Mouse (Mus musculus): Measurements from ENCODE around the gene Gjc1. TPM values are rescaled to one million over a fixed set of nuclear protein-coding genes. Genes with fewer than 3 reads are reported as not detected.

Gjc1 gene
- polyA plus RNA-seq, 1 experiment from 2014 or later: 78.5 TPM

DNA sequence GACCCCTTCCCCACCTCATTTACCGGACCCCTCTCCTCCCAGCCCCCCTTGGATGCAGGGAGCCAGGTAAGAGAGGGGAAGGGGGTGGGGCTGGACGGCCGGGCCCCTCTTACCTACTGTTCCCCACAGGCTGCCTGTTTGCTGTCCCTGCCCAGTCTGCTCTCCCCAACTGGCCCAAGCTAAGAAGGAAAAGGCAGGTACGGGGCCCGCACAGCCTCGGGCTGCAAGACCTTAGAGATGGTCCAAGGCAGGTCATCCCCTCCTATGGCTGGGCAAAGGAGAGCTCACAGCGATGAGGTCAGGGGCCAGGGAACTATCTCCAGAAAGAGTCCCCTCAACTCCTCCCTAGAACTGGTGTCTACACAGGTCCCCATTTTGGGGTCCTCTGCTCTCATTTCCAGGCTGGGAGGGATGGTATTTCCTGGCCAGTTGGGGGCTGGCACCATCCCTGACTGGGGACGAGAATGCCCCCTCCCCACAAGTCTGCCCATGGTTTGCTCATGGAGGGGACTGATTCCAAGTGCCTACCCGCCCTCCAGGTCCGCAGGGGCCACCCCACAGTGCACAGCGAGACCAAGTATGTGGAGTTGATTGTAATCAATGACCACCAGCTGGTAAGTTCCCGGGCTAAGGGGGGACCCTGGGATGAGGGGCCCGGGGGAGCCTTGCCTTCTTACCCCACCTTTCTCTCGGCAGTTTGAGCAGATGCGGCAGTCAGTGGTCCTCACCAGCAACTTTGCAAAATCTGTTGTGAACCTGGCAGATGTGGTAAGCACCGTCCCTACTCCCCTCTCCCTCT, 47.4 kb downstream of the Gjc1 start:
- Histone ChIP-seq H3K36me3 (ENCODE audit: control insufficient read depth, insufficient read depth, low read length) (no peaks in the 10 kb centered on the region), H3K4me1 (replicated peaks; ENCODE audit: control insufficient read depth, insufficient read depth, low read length) (peaks cover 27% of the 10 kb centered on the region), H3K9me3 (ENCODE audit: control insufficient read depth, low read length) (no peaks in the 10 kb centered on the region), H3K9ac (ENCODE audit: low read depth, low read length) (peak overlapping the region; percentile 34), H3K4me2 (replicated peaks; ENCODE audit: low read depth, low read length) (no peak overlapping the region; the same call in 1 of the 2 replicates), H3K27me3 (ENCODE audit: control insufficient read depth, insufficient read depth, low read length) (no peaks in the 10 kb centered on the region), H3K4me3 (ENCODE audit: low read depth, low read length) (no peak overlapping the region), H3K27ac (ENCODE audit: low read depth, low read length) (0 out of 2 replicates have a peak overlapping the region, but pooled peaks have one; percentile 20)
- 22% methylated on average over 14 of the region's 16 CpGs for WGBS
- DNase-seq (ENCODE audit: low spot score) (no peak), ATAC-seq (ENCODE audit: low FRiP score) (no peak)

DNA sequence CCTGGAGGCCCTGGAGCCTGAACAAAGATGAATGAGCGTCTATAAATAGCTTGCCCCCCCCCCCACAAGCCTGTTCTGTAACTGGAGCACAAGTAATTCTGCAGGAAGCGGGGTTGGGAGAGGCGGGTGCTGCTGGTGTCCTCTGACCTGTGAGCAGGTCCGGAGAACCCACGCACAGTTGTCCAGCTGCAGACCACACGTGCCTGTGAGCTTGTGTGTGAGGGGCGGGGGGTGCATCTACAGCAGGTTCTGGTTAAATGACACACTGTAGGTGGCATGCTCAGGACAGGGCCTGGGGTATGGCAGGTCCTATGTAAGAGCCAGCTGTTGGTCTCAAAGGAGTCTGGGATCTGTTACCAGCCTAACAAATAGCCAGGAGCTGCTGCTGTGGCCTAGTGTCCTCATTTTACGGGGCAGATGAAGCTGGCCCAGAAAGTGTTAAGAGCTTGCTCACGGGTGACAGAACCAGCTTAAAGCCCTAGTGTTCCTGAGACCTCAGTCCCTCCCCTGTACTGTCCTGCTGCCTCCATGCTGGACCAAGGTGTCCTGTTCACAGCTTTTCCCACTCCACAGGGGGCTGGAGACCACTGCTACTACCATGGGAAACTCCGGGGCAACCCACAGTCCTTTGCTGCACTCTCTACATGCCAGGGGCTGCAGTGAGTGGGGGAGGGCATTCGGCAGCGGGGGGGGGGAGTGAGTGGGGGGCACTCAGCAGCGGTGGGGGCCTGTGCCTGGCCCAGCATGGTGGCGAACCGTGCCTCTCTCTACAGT, 48.7 kb downstream of the Gjc1 start:
- H3K4me3 ChIP-seq (ENCODE audit: low read depth, low read length): no peak overlapping the region; the same call in 1 of the 2 replicates

DNA sequence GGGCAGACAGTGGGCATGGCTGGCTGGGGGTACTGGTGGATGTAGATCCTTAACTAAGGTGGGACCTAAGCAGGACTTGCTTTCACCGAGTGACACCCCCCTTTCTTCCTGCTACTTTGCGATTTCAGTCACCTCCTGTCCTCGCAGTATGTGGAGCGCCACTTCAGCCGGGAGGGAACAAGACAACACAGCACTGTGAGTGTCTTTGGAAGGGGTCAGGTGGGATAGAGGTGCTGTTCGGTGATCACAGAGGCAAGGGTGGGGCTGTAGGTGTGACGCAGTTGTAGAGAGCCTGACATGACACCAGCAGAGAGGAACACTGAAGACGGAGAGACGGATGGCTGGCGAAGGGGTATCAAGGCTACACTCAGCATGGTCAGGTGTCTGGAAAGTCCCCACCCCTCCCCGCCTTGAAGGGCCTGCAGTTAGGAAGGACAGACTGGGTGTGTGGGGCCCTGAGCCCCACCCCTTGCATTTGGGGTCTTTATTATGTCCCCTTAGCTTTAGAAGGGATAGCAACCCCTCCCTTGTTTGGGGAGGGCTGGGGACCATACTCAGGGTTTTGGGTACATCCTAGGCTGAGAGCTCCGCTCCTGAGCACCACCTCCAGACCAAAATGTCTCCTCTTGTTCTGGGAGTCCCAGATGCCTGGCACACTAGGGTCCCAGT, 49.4 kb downstream of the Gjc1 start:
- H3K27ac ChIP-seq (ENCODE audit: low read depth, low read length): 0 out of 2 replicates have a peak overlapping the region, but pooled peaks have one; percentile 10

More for the DNA sequence above, 48.7 kb downstream of the Gjc1 start:
- H3K4me2 ChIP-seq (replicated peaks; ENCODE audit: low read depth, low read length): no peak overlapping the region
- DNase-seq (ENCODE audit: low spot score) (no peak), ATAC-seq (ENCODE audit: low FRiP score) (no peak)
- WGBS: 38% methylated on average over 15 of the region's 15 CpGs
- H3K36me3 ChIP-seq (ENCODE audit: control insufficient read depth, insufficient read depth, low read length): no peaks in the 10 kb centered on the region
- H3K27me3 ChIP-seq (ENCODE audit: control insufficient read depth, insufficient read depth, low read length): no peaks in the 10 kb centered on the region
- no peak overlapping the region for H3K9ac ChIP-seq (ENCODE audit: low read depth, low read length)
- H3K4me1 ChIP-seq (replicated peaks; ENCODE audit: control insufficient read depth, insufficient read depth, low read length): peaks cover 28% of the 10 kb centered on the region
- H3K9me3 ChIP-seq (ENCODE audit: control insufficient read depth, low read length): no peaks in the 10 kb centered on the region
- 0 out of 2 replicates have a peak overlapping the region, but pooled peaks have one; percentile 10 for H3K27ac ChIP-seq (ENCODE audit: low read depth, low read length)

GRCm38 (mm10) chr11:102769141-102769540, 50.4 kb downstream of the Gjc1 start:
- H3K36me3 ChIP-seq (ENCODE audit: control insufficient read depth, insufficient read depth, low read length): no peaks in the 10 kb centered on the region
- H3K27me3 ChIP-seq (ENCODE audit: control insufficient read depth, insufficient read depth, low read length): no peaks in the 10 kb centered on the region; the same call in 1 of the 2 replicates
- H3K27ac ChIP-seq (ENCODE audit: low read depth, low read length): no peak overlapping the region
- peaks cover 26% of the 10 kb centered on the region for H3K4me1 ChIP-seq (replicated peaks; ENCODE audit: control insufficient read depth, insufficient read depth, low read length)
- H3K4me2 ChIP-seq (replicated peaks; ENCODE audit: low read depth, low read length): no peak overlapping the region
- no peaks in the 10 kb centered on the region for H3K9me3 ChIP-seq (ENCODE audit: control insufficient read depth, low read length)
- no peak overlapping the region for H3K9ac ChIP-seq (ENCODE audit: low read depth, low read length)
- DNase-seq (ENCODE audit: low spot score) (no peak), ATAC-seq (ENCODE audit: low FRiP score) (no peak)
- 86% methylated on average over 6 of the region's 6 CpGs for WGBS
- no peak overlapping the region for H3K4me3 ChIP-seq (ENCODE audit: low read depth, low read length)

More for the DNA sequence above, 49.4 kb downstream of the Gjc1 start:
- no peak overlapping the region for H3K4me2 ChIP-seq (replicated peaks; ENCODE audit: low read depth, low read length)
- no peaks in the 10 kb centered on the region for H3K9me3 ChIP-seq (ENCODE audit: control insufficient read depth, low read length)
- no peak for DNase-seq (ENCODE audit: low spot score)
- no peak overlapping the region; the same call in 1 of the 2 replicates for H3K4me3 ChIP-seq (ENCODE audit: low read depth, low read length)
- no peak for ATAC-seq (ENCODE audit: low FRiP score)
- peaks cover 28% of the 10 kb centered on the region for H3K4me1 ChIP-seq (replicated peaks; ENCODE audit: control insufficient read depth, insufficient read depth, low read length)
- WGBS: 85% methylated on average over 12 of the region's 12 CpGs
- no peaks in the 10 kb centered on the region for H3K27me3 ChIP-seq (ENCODE audit: control insufficient read depth, insufficient read depth, low read length)
- no peak overlapping the region for H3K9ac ChIP-seq (ENCODE audit: low read depth, low read length)
- no peaks in the 10 kb centered on the region for H3K36me3 ChIP-seq (ENCODE audit: control insufficient read depth, insufficient read depth, low read length)

- ATAC-seq (ENCODE audit: low FRiP score) (no peak), DNase-seq (ENCODE audit: low spot score) (no peak)
- Histone ChIP-seq H3K4me2 (replicated peaks; ENCODE audit: low read depth, low read length) (no peak overlapping the region), H3K9ac (ENCODE audit: low read depth, low read length) (no peak overlapping the region), H3K4me3 (ENCODE audit: low read depth, low read length) (no peak overlapping the region), H3K27ac (ENCODE audit: low read depth, low read length) (no peak overlapping the region), H3K9me3 (ENCODE audit: control insufficient read depth, low read length) (no peaks in the 10 kb centered on the region), H3K27me3 (ENCODE audit: control insufficient read depth, insufficient read depth, low read length) (peaks cover 5% of the 10 kb centered on the region), H3K36me3 (ENCODE audit: control insufficient read depth, insufficient read depth, low read length) (no peaks in the 10 kb centered on the region), H3K4me1 (replicated peaks; ENCODE audit: control insufficient read depth, insufficient read depth, low read length) (peaks cover 20% of the 10 kb centered on the region)
- WGBS: 64% methylated on average over 6 of the region's 6 CpGs
These were observed 52.3 kb downstream of the Gjc1 start for GRCm38 (mm10) chr11:102767055-102767670.

GRCm38 (mm10) chr11:102765416-102765815, 54.1 kb downstream of the Gjc1 start:
- H3K9me3 ChIP-seq (ENCODE audit: control insufficient read depth, low read length): no peaks in the 10 kb centered on the region
- no peaks in the 10 kb centered on the region for H3K36me3 ChIP-seq (ENCODE audit: control insufficient read depth, insufficient read depth, low read length)
- H3K27me3 ChIP-seq (ENCODE audit: control insufficient read depth, insufficient read depth, low read length): peaks cover 6% of the 10 kb centered on the region
- no peak overlapping the region for H3K9ac ChIP-seq (ENCODE audit: low read depth, low read length)
- H3K4me2 ChIP-seq (replicated peaks; ENCODE audit: low read depth, low read length): no peak overlapping the region
- no peak overlapping the region for H3K27ac ChIP-seq (ENCODE audit: low read depth, low read length)
- DNase-seq (ENCODE audit: low spot score) (no peak), ATAC-seq (ENCODE audit: low FRiP score) (no peak)
- 86% methylated on average over 5 of the region's 5 CpGs for WGBS
- H3K4me1 ChIP-seq (replicated peaks; ENCODE audit: control insufficient read depth, insufficient read depth, low read length): peaks cover 10% of the 10 kb centered on the region; the same call in 1 of the 2 replicates
- no peak overlapping the region for H3K4me3 ChIP-seq (ENCODE audit: low read depth, low read length)

GRCm38 (mm10) chr11:102763009-102763767, 56.3 kb downstream of the Gjc1 start:
- Histone ChIP-seq H3K4me3 (ENCODE audit: low read depth, low read length) (no peak overlapping the region), H3K27me3 (ENCODE audit: control insufficient read depth, insufficient read depth, low read length) (peaks cover 6% of the 10 kb centered on the region), H3K36me3 (ENCODE audit: control insufficient read depth, insufficient read depth, low read length) (no peaks in the 10 kb centered on the region), H3K27ac (ENCODE audit: low read depth, low read length) (no peak overlapping the region), H3K4me2 (replicated peaks; ENCODE audit: low read depth, low read length) (0 out of 2 replicates have a peak overlapping the region, but pooled peaks have one; percentile 7), H3K9ac (ENCODE audit: low read depth, low read length) (no peak overlapping the region), H3K4me1 (replicated peaks; ENCODE audit: control insufficient read depth, insufficient read depth, low read length) (peaks cover 8% of the 10 kb centered on the region; the same call in 1 of the 2 replicates), H3K9me3 (ENCODE audit: control insufficient read depth, low read length) (no peaks in the 10 kb centered on the region)
- DNase-seq (ENCODE audit: low spot score) (no peak), ATAC-seq (ENCODE audit: low FRiP score) (peak; percentile 60)
- 51% methylated on average over 11 of the region's 11 CpGs for WGBS
